In the genomic region with DNA sequence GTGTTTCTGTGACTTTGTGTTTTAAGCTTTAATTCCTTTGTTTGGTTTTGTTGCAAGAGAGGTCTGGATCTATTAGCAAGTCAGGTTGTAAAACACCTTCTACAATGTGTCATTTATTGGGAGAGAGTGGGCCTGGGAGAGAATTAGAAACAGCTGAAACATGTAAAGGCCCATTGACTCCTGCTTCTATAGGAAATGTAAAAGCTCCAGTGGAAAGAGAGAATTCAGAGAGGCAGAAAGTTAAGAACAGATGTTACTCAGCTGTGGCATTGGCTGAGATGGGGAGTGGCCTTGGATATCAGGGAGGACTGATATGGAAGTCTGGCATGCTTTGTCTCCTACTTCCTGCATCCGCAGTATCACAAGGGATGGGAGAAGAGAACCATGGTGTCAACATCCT, we compare ENCODE assay signal across 22 mouse cellular contexts.
"Had no signal": no experiment of that assay in that cellular context is flagged by ENCODE, and none has a peak within 500 bp of the region (broad histone marks: within the 10 kb centered on the region; RNA-seq: fewer than 3 reads in every experiment).

No protein-coding gene starts in this region.

- H3K4me3 ChIP-seq: kidney, embryonic 15.5 days; limb, embryonic 15.5 days; lung, embryonic 15.5 days; megakaryocyte, embryonic 14.5 days; midbrain, embryonic 10.5 days; midbrain, embryonic 13.5 days; myocyte; neural tube, embryonic 13.5 days had no signal

- H3K9me3 ChIP-seq: kidney, embryonic 15.5 days; limb, embryonic 15.5 days; lung, embryonic 15.5 days; megakaryocyte, embryonic 14.5 days; midbrain, embryonic 10.5 days; midbrain, embryonic 13.5 days; neural tube, embryonic 13.5 days had no signal

- H3K4me2 ChIP-seq: kidney, embryonic 15.5 days; limb, embryonic 15.5 days; liver, embryonic 11.5 days; lung, embryonic 15.5 days; midbrain, embryonic 13.5 days; neural tube, embryonic 13.5 days had no signal

- H3K9ac ChIP-seq: kidney, embryonic 15.5 days; limb, embryonic 15.5 days; liver, embryonic 14.5 days; liver, postnatal 0 days; lung, embryonic 15.5 days; midbrain, embryonic 13.5 days; neural tube, embryonic 13.5 days had no signal

- ATAC-seq: liver, postnatal 0 days; midbrain, embryonic 13.5 days; midbrain, embryonic 16.5 days had no signal

- H3K4me1 ChIP-seq: kidney, embryonic 15.5 days; limb, embryonic 15.5 days; lung, embryonic 15.5 days; neural tube, embryonic 13.5 days had no signal

- H3K27me3 ChIP-seq: kidney, embryonic 15.5 days; limb, embryonic 15.5 days; lung, embryonic 15.5 days; midbrain, embryonic 13.5 days; neural tube, embryonic 13.5 days had no signal

- H3K27ac ChIP-seq: kidney, embryonic 15.5 days; limb, embryonic 15.5 days; liver, embryonic 14.5 days; lung, embryonic 15.5 days; midbrain, embryonic 10.5 days; midbrain, embryonic 13.5 days; neural tube, embryonic 13.5 days had no signal

- H3K36me3 ChIP-seq: kidney, embryonic 15.5 days; limb, embryonic 15.5 days; lung, embryonic 15.5 days; midbrain, embryonic 10.5 days; midbrain, embryonic 13.5 days; neural tube, embryonic 13.5 days had no signal

- DNase-seq: kidney, adult 11 months; kidney, adult 8-10 months; kidney, postnatal 10 days; kidney, postnatal 4 days; liver, postnatal 0 days; lung, postnatal 10 days; lung, postnatal 36 days; retina, postnatal 1 day; right cerebral cortex, postnatal 25 days; thymus, adult 18-20 months; thymus, postnatal 4 days had no signal
